ENCODE assay signal across 8 mouse cellular contexts in the genomic region with DNA sequence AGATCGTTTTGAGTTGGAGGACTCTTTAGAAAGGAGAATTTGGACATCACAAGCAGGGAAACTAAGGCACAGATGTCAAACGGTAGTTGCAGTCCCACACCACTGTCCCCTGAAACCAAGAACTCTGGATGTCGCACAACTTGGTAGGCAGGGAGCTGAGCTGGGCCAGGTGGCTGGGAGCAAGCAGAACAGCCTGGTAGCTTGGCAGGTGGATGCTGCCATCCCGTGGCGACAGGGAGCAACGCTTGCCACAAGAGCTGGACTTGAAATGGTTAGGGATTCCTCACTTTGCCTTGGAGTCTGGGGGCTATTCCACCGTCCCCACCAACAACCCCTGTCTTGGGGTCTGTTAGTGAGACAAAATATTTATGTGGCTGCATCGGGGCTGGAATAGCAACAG. TPM values are rescaled to one million over a fixed set of nuclear protein-coding genes. Genes with fewer than 3 reads are reported as not detected.
DNase-seq lines count a peak whose midpoint lies in the region; ATAC-seq and TF ChIP-seq lines count a peak whose summit lies in the region.

No protein-coding gene starts in this region.

- H3K27me3 ChIP-seq in embryonic facial prominence, embryonic 15.5 days: peaks cover 78% of the 10 kb centered on the region
- H3K27me3 ChIP-seq in heart, embryonic 14.5 days (ENCODE audit: control insufficient read depth, insufficient read depth, low read length): peaks cover 85% of the 10 kb centered on the region
- H3K27me3 ChIP-seq in kidney, postnatal 0 days (ENCODE audit: insufficient read depth, low read length): peaks cover 48% of the 10 kb centered on the region
- peaks cover 84% of the 10 kb centered on the region for H3K27me3 ChIP-seq in liver, embryonic 13.5 days
- peaks cover 63% of the 10 kb centered on the region for H3K27me3 ChIP-seq in neural tube, embryonic 13.5 days
- peaks cover 11% of the 10 kb centered on the region for H3K27me3 ChIP-seq in thymus, adult 2 months (ENCODE audit: control insufficient read depth, insufficient read depth, low read length)

- DNase-seq in A20 (ENCODE audit: low read depth, low spot score): peak; percentile 74
- peak; percentile 93 for DNase-seq in kidney, postnatal 0 days (ENCODE audit: low spot score)
- DNase-seq in liver, embryonic 13.5 days: peak; percentile 24
- peak; percentile 65 for DNase-seq in thymus, adult 2 months

- TF ChIP-seq POLR2A in bone marrow, adult 2 months (IDR thresholded peaks at IDR 0.05; ENCODE audit: borderline replicate concordance, control insufficient read depth, low read depth, low read length): no peak
- TF ChIP-seq POLR2A in thymus, adult 2 months (IDR thresholded peaks at IDR 0.05; ENCODE audit: control insufficient read depth, extremely low read depth, insufficient read depth, low read length, poor library complexity): no peak

- H3K27ac ChIP-seq in bone marrow, adult 2 months (ENCODE audit: control insufficient read depth, insufficient read depth, low read depth, low read length, poor library complexity): no peak overlapping the region
- no peak overlapping the region for H3K27ac ChIP-seq in embryonic facial prominence, embryonic 15.5 days (replicated peaks)
- no peak overlapping the region for H3K27ac ChIP-seq in heart, embryonic 14.5 days (replicated peaks in 1 of 2; ENCODE audit: control insufficient read depth in 1 of 2, insufficient read depth in 1 of 2, low read depth in 2 of 2, low read length in 2 of 2)
- no peak overlapping the region for H3K27ac ChIP-seq in kidney, postnatal 0 days
- no peak overlapping the region for H3K27ac ChIP-seq in liver, embryonic 13.5 days
- H3K27ac ChIP-seq in neural tube, embryonic 13.5 days (replicated peaks): no peak overlapping the region
- no peak overlapping the region for H3K27ac ChIP-seq in thymus, adult 2 months (ENCODE audit: control insufficient read depth, insufficient read depth, low read length)

- WGBS in bone marrow, adult 2 months: 2% methylated on average over 8 of the region's 8 CpGs
- 0% methylated on average over 8 of the region's 8 CpGs for WGBS in embryonic facial prominence, embryonic 15.5 days
- 0% methylated on average over 8 of the region's 8 CpGs for WGBS in heart, embryonic 14.5 days
- WGBS in kidney, postnatal 0 days: 0% methylated on average over 8 of the region's 8 CpGs
- WGBS in liver, embryonic 13.5 days (ENCODE audit: insufficient replicate concordance): under 1% methylated on average over 8 of the region's 8 CpGs
- WGBS in neural tube, embryonic 13.5 days: under 1% methylated on average over 8 of the region's 8 CpGs
- 2% methylated on average over 8 of the region's 8 CpGs for WGBS in thymus, adult 2 months

- peak; percentile 58; the same call in 1 of the 2 replicates for ATAC-seq in embryonic facial prominence, embryonic 15.5 days (ENCODE audit: insufficient number of reproducible peaks, low FRiP score, low TSS enrichment, low read depth)
- ATAC-seq in heart, embryonic 14.5 days (ENCODE audit: insufficient number of reproducible peaks, insufficient read depth, low FRiP score, low read depth): peak; percentile 48; the same call in 1 of the 2 replicates
- ATAC-seq in kidney, postnatal 0 days (replicated peaks; ENCODE audit: low FRiP score, low read depth): peak; percentile 69
- ATAC-seq in liver, embryonic 13.5 days (ENCODE audit: low read depth): no peak
- ATAC-seq in neural tube, embryonic 13.5 days (ENCODE audit: low read depth): peak; percentile 80

- no peak overlapping the region for H3K9ac ChIP-seq in embryonic facial prominence, embryonic 15.5 days
- H3K9ac ChIP-seq in heart, embryonic 14.5 days (ENCODE audit: low read length): no peak overlapping the region
- H3K9ac ChIP-seq in kidney, postnatal 0 days (ENCODE audit: low read depth, low read length): no peak overlapping the region
- no peak overlapping the region for H3K9ac ChIP-seq in liver, embryonic 13.5 days
- no peak overlapping the region for H3K9ac ChIP-seq in neural tube, embryonic 13.5 days

- H3K9me3 ChIP-seq in embryonic facial prominence, embryonic 15.5 days (replicated peaks): no peaks in the 10 kb centered on the region
- peaks cover 4% of the 10 kb centered on the region; the same call in 1 of the 2 replicates for H3K9me3 ChIP-seq in heart, embryonic 14.5 days (ENCODE audit: control insufficient read depth, low read length)
- no peaks in the 10 kb centered on the region for H3K9me3 ChIP-seq in kidney, postnatal 0 days (replicated peaks; ENCODE audit: low read length)
- no peaks in the 10 kb centered on the region for H3K9me3 ChIP-seq in liver, embryonic 13.5 days (replicated peaks)
- H3K9me3 ChIP-seq in neural tube, embryonic 13.5 days: no peaks in the 10 kb centered on the region

- no peak overlapping the region for H3K4me3 ChIP-seq in bone marrow, adult 2 months (replicated peaks; ENCODE audit: control insufficient read depth, low read depth, low read length)
- H3K4me3 ChIP-seq in embryonic facial prominence, embryonic 15.5 days (replicated peaks): no peak overlapping the region
- H3K4me3 ChIP-seq in heart, embryonic 14.5 days (ENCODE audit: control insufficient read depth in 1 of 2, insufficient read depth in 1 of 2, low read depth in 1 of 2, low read length in 2 of 2): no peak overlapping the region
- H3K4me3 ChIP-seq in kidney, postnatal 0 days (replicated peaks; ENCODE audit: low read depth, low read length): no peak overlapping the region
- no peak overlapping the region for H3K4me3 ChIP-seq in liver, embryonic 13.5 days (replicated peaks)
- no peak overlapping the region for H3K4me3 ChIP-seq in neural tube, embryonic 13.5 days
- no peak overlapping the region for H3K4me3 ChIP-seq in thymus, adult 2 months (ENCODE audit: control insufficient read depth, insufficient read depth, low read length)

- no peaks in the 10 kb centered on the region for H3K36me3 ChIP-seq in embryonic facial prominence, embryonic 15.5 days
- no peaks in the 10 kb centered on the region for H3K36me3 ChIP-seq in heart, embryonic 14.5 days (ENCODE audit: control insufficient read depth, insufficient read depth, low read length)
- H3K36me3 ChIP-seq in kidney, postnatal 0 days (ENCODE audit: insufficient read depth, low read length): no peaks in the 10 kb centered on the region
- no peaks in the 10 kb centered on the region for H3K36me3 ChIP-seq in liver, embryonic 13.5 days
- H3K36me3 ChIP-seq in neural tube, embryonic 13.5 days: no peaks in the 10 kb centered on the region
- no peaks in the 10 kb centered on the region for H3K36me3 ChIP-seq in thymus, adult 2 months (ENCODE audit: control insufficient read depth, insufficient read depth, low read length)

- no peaks in the 10 kb centered on the region for H3K4me1 ChIP-seq in bone marrow, adult 2 months (ENCODE audit: control insufficient read depth, insufficient read depth, low read length)
- peaks cover 32% of the 10 kb centered on the region for H3K4me1 ChIP-seq in embryonic facial prominence, embryonic 15.5 days
- peaks cover 0 to 20% of the 10 kb centered on the region in 2 experiments; a peak in 3 of 4 replicates for H3K4me1 ChIP-seq in heart, embryonic 14.5 days (ENCODE audit: control insufficient read depth in 2 of 2, insufficient read depth in 2 of 2, low read length in 2 of 2)
- peaks cover 20% of the 10 kb centered on the region; the same call in 1 of the 2 replicates for H3K4me1 ChIP-seq in kidney, postnatal 0 days (replicated peaks; ENCODE audit: insufficient read depth, low read length)
- H3K4me1 ChIP-seq in liver, embryonic 13.5 days (replicated peaks): peaks cover 7% of the 10 kb centered on the region; the same call in 1 of the 2 replicates
- peaks cover 45% of the 10 kb centered on the region for H3K4me1 ChIP-seq in neural tube, embryonic 13.5 days (replicated peaks)
- H3K4me1 ChIP-seq in thymus, adult 2 months (replicated peaks; ENCODE audit: control insufficient read depth, insufficient read depth, low read length): no peaks in the 10 kb centered on the region

- TF ChIP-seq CTCF in bone marrow, adult 2 months (IDR thresholded peaks at IDR 0.05; ENCODE audit: control insufficient read depth, insufficient read depth, low read length): peak; percentile 86
- TF ChIP-seq CTCF in kidney, postnatal 0 days (IDR thresholded peaks at IDR 0.05; ENCODE audit: low read depth): peak; percentile 94
- peak; percentile 73; the same call in 1 of the 2 replicates for TF ChIP-seq CTCF in thymus, adult 2 months (IDR thresholded peaks at IDR 0.05; ENCODE audit: borderline replicate concordance, control insufficient read depth, extremely low read depth, insufficient read depth, low read length, poor library complexity)

- no peak overlapping the region for H3K4me2 ChIP-seq in embryonic facial prominence, embryonic 15.5 days (replicated peaks)
- H3K4me2 ChIP-seq in heart, embryonic 14.5 days (ENCODE audit: low read length): no peak overlapping the region
- 0 out of 2 replicates have a peak overlapping the region, but pooled peaks have one; percentile 15 for H3K4me2 ChIP-seq in kidney, postnatal 0 days (ENCODE audit: low read length)
- H3K4me2 ChIP-seq in liver, embryonic 13.5 days: no peak overlapping the region
- peak overlapping the region; percentile 99 for H3K4me2 ChIP-seq in neural tube, embryonic 13.5 days

RNA-seq across cellular contexts. Expression of gene Wnt7b, which starts 0.8 kb away (rescaled TPM):
- polyA plus RNA-seq in bone marrow, adult 2 months (2011; ENCODE audit: insufficient read depth, insufficient read length, low replicate concordance, missing spikeins): not detected in 2 replicates
- 36.0 and 40.9 TPM in 2 replicates for polyA plus RNA-seq in embryonic facial prominence, embryonic 15.5 days (2015; fragmentation: Nextera tagmentation; extraction: Ambion mirVana)
- 0.23 and 0.41 TPM in 2 replicates for polyA plus RNA-seq in heart, embryonic 14.5 days (2014; fragmentation: Nextera tagmentation; extraction: Ambion mirVana)
- 24.9 and 26.3 TPM in 2 replicates for polyA plus RNA-seq in kidney, postnatal 0 days (2015; fragmentation: Nextera tagmentation; extraction: Ambion mirVana)
- 0.12 and 0.35 TPM in 2 replicates for polyA plus RNA-seq in liver, embryonic 13.5 days (2015; fragmentation: Nextera tagmentation; extraction: Ambion mirVana)
- polyA plus RNA-seq in neural tube, embryonic 13.5 days (2015; fragmentation: Nextera tagmentation; extraction: Ambion mirVana): 34.2 and 37.7 TPM in 2 replicates
- 3.4 and 3.8 TPM in 2 replicates for polyA plus RNA-seq in thymus, adult 2 months (2012; rRNA removed)

Comparison
In these comparisons a context has a peak if more than half of its experiments do, and no peak if none do; other contexts are left out.
1. DNase-seq: peak in every context shown above with its lines; median percentile 93 in kidney, postnatal 0 days; 74 in A20; 65 in thymus, adult 2 months; 24 in liver, embryonic 13.5 days.
2. H3K4me2 ChIP-seq: peak in kidney, postnatal 0 days (single experiment) and neural tube, embryonic 13.5 days (single experiment); none in embryonic facial prominence, embryonic 15.5 days (single experiment), heart, embryonic 14.5 days (single experiment) and liver, embryonic 13.5 days (single experiment).
3. Peak in every context shown above with its lines, with median percentiles within 50 percentile points of each other: CTCF ChIP-seq.